Mouse (Mus musculus) retina, adult 2 months (tissue): Measurements from ENCODE around the gene Cyfip1.

Experiments used
- DNase-seq: peaks from one replicate; pipeline ENCODE4 v3.0.0-alpha.2; 2012; ENCODE audit warnings: low read depth, low spot score

The Cyfip1 gene

GRCm38 (mm10) chr7:55956054-55956453 lies 114.5 kb downstream of the Cyfip1 start:
- DNase-seq: no peak

GRCm38 (mm10) chr7:55957178-55957577 lies 115.6 kb downstream of the Cyfip1 start:
- DNase-seq: no peak

- no peak for DNase-seq
Observed at GRCm38 (mm10) chr7:55957916-55958315, 116.4 kb downstream of the Cyfip1 start.

GRCm38 (mm10) chr7:55959801-55960200 lies 118.3 kb downstream of the Cyfip1 start:
- DNase-seq: no peak

- no peak for DNase-seq
Observed at GRCm38 (mm10) chr7:55960506-55960905, 119.0 kb downstream of the Cyfip1 start.

GRCm38 (mm10) chr7:55962004-55962908 lies 120.7 kb downstream of the Cyfip1 start, which contains the start of gene Nipa2:
Nipa2 (minus strand) TSS chr7:55962476.
- peak; percentile 86 for DNase-seq

- DNase-seq: no peak
Observed at GRCm38 (mm10) chr7:55966866-55967460, 125.4 kb downstream of the Cyfip1 start.

GRCm38 (mm10) chr7:55968258-55968901 lies 126.8 kb downstream of the Cyfip1 start:
- no peak for DNase-seq

GRCm38 (mm10) chr7:55969415-55969814 lies 127.9 kb downstream of the Cyfip1 start:
- DNase-seq: no peak

- no peak for DNase-seq
Observed at GRCm38 (mm10) chr7:55974429-55974828, 132.9 kb downstream of the Cyfip1 start.

GRCm38 (mm10) chr7:55981511-55981910 lies 140.0 kb downstream of the Cyfip1 start:
- DNase-seq: no peak
